Mouse (Mus musculus) kidney, adult 2 months (tissue): Measurements from ENCODE around the gene Eif3i. TPM values are rescaled to one million over a fixed set of nuclear protein-coding genes. Genes with fewer than 3 reads are reported as not detected.

Experiments
- DNase-seq: peaks from one replicate; pipeline ENCODE4 v3.0.0; 2021
- H3K27ac ChIP-seq: fragments of 200-500 bp; 2 replicates; pipeline ENCODE4 v1.5.1; 2012; ENCODE audit warnings: low read depth, low read length, control low read depth, inconsistent platforms; ENCODE audit not compliant: insufficient read depth
- H3K27me3 ChIP-seq: fragments of 200-500 bp; replicated peaks from 2 replicates; pipeline ENCODE4 v1.6.1; 2012; ENCODE audit warnings: mild to moderate bottlenecking, moderate library complexity, low read length, inconsistent platforms; ENCODE audit not compliant: control insufficient read depth, insufficient read depth
- H3K36me3 ChIP-seq: fragments of 200-500 bp; 2 replicates; pipeline ENCODE4 v1.6.1; 2012; ENCODE audit warnings: mild to moderate bottlenecking, moderate library complexity, low read length, inconsistent platforms; ENCODE audit not compliant: control insufficient read depth, insufficient read depth
- H3K4me1 ChIP-seq: fragments of 200-500 bp; 2 replicates; pipeline ENCODE4 v1.6.1; 2011; ENCODE audit warnings: low read length; ENCODE audit not compliant: control insufficient read depth, insufficient read depth
- H3K4me3 ChIP-seq: fragments of 200-500 bp; 2 replicates; pipeline ENCODE4 v1.5.1; 2011; ENCODE audit warnings: mild to moderate bottlenecking, low read depth, low read length, control low read depth; ENCODE audit not compliant: insufficient read depth
- CTCF ChIP-seq: fragments of 200-500 bp; conservative IDR thresholded peaks from 2 replicates; pipeline ENCODE4 v1.5.1; 2011; ENCODE audit warnings: low read depth, mild to moderate bottlenecking, control low read depth, low read length, moderate library complexity, mixed read lengths; ENCODE audit not compliant: insufficient read depth, insufficient read length
- POLR2A ChIP-seq: fragments of 200-500 bp; IDR thresholded peaks from one replicate; pipeline ENCODE4 v1.6.1; 2011; ENCODE audit warnings: low read depth, low read length, control low read depth
- WGBS: fragments of 180-500 bp; shearing (Covaris S2); methylation state at CpG from one replicate; pipeline ENCODE4 v1.1.7; 2018; 5-methylcytosine and 5-hydroxymethylcytosine counted together
- polyA plus RNA-seq: library from polyadenylated mRNA; depleted of rRNA; stranded (reverse); fragments of >200 nt; gene quantifications from 2 replicates; pipeline ENCODE4 v1.2.3, GENCODE M21; 2012; rRNA removed

Eif3i gene
- 311 TPM in 2 replicates for polyA plus RNA-seq

DNA sequence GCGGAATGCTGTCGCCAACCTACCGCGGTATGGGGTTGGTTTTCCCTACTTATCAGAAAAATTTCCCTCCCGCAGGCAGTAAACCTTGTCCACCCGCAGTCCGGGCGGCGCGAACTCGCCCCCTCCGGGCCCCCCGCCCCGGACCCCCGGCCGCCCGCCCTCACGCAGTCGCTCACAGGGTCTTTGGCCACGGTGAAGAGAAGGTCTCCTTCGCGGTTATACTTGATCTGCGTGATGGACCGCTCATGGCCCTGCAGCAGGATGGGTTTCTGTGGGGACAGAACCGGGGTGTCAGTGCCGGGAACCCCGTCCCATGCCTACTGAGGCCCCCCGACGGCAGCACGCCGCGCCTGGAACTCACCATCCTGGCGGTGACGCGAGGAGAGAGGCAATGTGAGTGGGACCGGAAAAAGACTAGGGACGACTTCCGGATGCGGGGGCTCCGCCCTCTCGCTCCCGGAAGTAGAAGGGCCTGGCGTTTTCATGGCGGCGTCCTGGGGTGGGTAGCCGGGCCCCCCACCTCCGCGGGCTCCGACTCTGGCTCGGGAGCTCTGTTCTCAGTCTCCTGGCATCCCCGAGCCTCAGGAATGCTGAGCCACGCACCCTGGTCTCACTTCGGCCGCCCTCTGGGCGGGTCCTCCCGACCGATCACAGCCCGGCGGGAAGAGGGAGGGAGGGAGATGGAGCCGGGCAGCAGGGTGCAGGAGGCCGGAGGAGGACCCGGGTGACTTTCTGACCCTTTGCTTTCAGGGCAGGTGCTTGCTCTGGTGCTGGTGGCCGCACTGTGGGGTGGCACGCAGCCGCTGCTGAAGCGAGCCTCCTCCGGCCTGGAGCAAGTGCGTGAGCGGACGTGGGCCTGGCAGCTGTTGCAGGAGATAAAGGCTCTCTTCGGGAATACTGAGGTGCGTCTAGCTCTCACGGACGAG, at the start of gene Eif3i, which contains the start of gene Tmem234:
Gene Eif3i (minus strand): TSS at position 416 of the 926 bp plus-strand sequence.
Gene Tmem234 (plus strand): TSS at position 436 of the 926 bp plus-strand sequence.
- H3K27me3 ChIP-seq = no peaks in the 10 kb centered on the region
- H3K4me3 ChIP-seq = peak within 1 kb of the TSS; percentile 90
- WGBS = under 1% methylated on average over 74 of the region's 74 CpGs
- DNase-seq = peak; percentile 91
- peaks cover 7% of the 10 kb centered on the region; the same call in 1 of the 2 replicates for H3K4me1 ChIP-seq
- peak within 1 kb of the TSS; percentile 54; the same call in 1 of the 2 replicates for H3K27ac ChIP-seq
- TF ChIP-seq CTCF (0 out of 2 replicates have a peak, but pooled peaks have one; percentile 3), POLR2A (peak; percentile 64)
- no peaks in the 10 kb centered on the region for H3K36me3 ChIP-seq

DNA sequence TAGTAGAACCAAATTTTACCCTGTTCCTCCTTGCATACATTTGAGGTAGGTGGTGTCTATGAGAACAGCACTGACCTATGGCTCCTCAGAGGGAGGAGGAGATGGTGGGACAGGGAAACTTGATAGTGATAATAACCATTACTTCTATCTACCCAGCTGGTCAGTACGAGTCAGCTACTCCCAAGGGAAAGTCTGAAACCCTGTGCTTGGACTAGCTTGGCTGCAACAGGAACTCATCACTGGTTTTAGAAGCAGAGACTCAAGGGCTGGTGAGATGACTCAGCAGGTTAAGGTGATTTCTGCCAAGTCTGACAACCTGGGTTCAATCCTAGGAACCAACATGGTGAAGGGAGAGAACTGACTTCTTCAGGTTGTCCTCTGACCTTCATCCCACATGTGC, 48.2 kb upstream of the Eif3i start:
- TF ChIP-seq CTCF = no peak
- TF ChIP-seq POLR2A = no peak
- Histone ChIP-seq H3K36me3 (peaks cover 15% of the 10 kb centered on the region), H3K27ac (no peak overlapping the region), H3K4me3 (no peak overlapping the region), H3K4me1 (peaks cover 4% of the 10 kb centered on the region; the same call in 1 of the 2 replicates), H3K27me3 (no peaks in the 10 kb centered on the region)
- no peak for DNase-seq
- 74% methylated on average over 1 of the region's 1 CpGs for WGBS

DNA sequence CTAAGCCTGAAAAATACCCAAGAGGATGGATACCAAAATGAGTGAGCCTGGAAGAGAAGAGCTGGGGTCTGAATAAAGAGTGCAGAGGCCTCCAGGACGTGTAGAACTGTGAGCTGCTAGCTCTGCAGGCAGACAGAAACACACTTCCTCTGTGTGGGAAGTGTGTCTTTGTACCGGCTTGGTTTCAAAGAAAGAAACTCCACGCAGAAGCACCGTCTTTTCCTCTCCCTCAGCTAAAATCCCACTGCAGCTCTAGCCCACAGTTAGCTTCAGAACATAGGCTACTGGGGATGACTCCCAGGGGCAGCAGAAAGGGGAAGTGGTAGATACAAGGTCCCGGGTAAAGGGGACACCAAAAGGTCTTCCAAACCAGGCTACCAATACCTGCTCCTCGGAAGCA, 44.8 kb upstream of the Eif3i start:
- Histone ChIP-seq H3K27ac (no peak overlapping the region), H3K27me3 (no peaks in the 10 kb centered on the region), H3K36me3 (peaks cover 4% of the 10 kb centered on the region), H3K4me3 (no peak overlapping the region), H3K4me1 (peaks cover 4% of the 10 kb centered on the region; the same call in 1 of the 2 replicates)
- WGBS = 87% methylated on average over 6 of the region's 6 CpGs
- TF ChIP-seq CTCF (no peak), POLR2A (no peak)
- DNase-seq = no peak

DNA sequence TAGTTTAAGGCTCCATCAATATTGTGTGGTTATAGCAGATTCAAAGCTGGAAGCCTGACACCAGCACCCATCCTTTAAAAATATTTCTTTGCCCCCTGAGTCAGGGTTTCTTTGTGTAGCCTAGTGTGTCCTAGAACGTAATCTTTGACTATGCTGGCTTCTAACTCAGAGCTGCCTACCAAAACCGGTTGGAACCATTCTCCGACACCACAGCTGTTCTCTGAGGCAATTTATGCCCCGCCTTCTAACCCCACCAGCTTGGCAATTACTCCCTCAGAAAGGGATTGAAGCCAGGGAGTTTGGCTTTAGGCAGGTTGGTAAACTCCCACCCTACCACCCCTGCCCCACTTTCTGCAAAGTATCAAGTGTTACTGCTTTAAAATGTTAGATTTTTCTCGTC, 41.3 kb upstream of the Eif3i start:
- Histone ChIP-seq H3K27me3 (no peaks in the 10 kb centered on the region), H3K36me3 (peaks cover 2% of the 10 kb centered on the region; the same call in 1 of the 2 replicates), H3K4me1 (peaks cover 7% of the 10 kb centered on the region; the same call in 1 of the 2 replicates), H3K4me3 (no peak overlapping the region), H3K27ac (peak overlapping the region; percentile 16)
- TF ChIP-seq CTCF (no peak), POLR2A (no peak)
- 24% methylated on average over 5 of the region's 5 CpGs for WGBS
- DNase-seq = peak; percentile 35

DNA sequence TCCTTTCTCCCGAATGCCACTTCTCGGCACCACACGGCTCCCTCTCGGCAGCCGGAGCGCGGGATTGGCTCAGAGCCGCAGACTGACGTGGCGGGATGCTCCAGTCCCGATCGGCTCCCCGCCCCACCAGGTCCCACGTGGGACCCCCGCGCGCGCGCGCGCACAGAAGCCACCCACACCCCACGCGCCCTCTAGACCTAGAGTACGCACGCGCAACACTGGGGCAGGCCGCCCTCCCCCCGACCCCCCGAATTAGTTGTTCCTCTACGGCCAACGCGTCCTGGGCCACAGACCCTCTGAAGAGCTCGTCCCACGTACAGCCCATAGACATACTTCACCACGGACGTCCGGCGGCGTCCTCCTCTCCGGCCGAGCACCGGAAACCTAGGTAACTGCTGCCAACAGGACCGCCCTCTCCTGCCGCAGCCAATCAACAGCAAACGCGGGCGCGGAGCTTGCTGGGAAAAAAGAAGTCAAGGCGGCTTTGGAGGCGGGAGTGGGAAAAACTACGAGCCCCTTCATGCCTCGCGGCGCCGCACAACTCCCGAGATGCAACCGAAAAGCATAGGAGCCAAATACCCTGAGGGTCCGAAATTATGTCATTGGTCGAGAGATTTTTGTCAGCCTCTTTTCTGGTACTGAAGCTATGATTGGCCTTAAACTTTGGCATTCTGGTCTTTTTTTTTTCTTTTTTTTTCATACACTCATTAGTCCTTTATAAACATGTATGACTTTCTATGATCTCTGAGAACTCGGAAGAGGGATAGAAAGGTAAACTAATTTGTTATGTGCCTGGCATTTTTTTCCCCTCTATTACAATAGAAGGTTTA, 40.4 kb upstream of the Eif3i start, which contains the start of gene Txlna:
Gene Txlna (minus strand): TSS at position 428 of the 830 bp plus-strand sequence.
- H3K4me1 ChIP-seq = peaks cover 7% of the 10 kb centered on the region; the same call in 1 of the 2 replicates
- under 1% methylated on average over 59 of the region's 60 CpGs for WGBS
- H3K36me3 ChIP-seq = peaks cover 2% of the 10 kb centered on the region; the same call in 1 of the 2 replicates
- H3K27ac ChIP-seq = peak within 1 kb of the TSS; percentile 94
- peak; percentile 99 for DNase-seq
- TF ChIP-seq CTCF (no peak), POLR2A (peak; percentile 41)
- no peaks in the 10 kb centered on the region for H3K27me3 ChIP-seq
- peak within 1 kb of the TSS; percentile 94 for H3K4me3 ChIP-seq

DNA sequence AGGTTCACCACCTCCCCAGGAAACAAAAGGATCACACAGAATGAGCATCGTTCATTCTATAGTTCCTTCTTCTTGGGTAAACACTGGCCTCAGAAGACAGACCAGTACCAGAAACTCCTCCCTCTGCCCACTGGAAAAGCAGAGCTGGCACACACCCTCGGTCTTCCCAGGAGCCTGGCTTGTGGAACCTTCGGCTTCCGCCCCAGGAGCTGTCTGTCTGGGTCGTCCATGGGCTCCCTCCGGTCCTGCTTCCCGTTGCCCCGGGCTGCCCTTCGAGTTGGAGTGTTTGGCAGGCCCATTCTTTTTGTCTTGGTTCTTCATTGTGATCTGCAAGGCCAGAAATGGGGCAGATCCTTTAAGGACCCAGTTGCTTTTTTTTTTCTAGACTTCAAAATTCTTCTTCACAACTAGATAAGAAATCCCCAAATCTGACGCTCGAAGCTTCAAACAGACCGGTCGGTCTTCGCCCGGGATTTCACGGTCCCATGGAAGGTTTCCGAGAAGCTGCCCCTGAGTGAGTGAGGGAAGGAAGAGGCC, 39.7 kb upstream of the Eif3i start:
- under 1% methylated on average over 17 of the region's 17 CpGs for WGBS
- DNase-seq = peak; percentile 55
- peaks cover 7% of the 10 kb centered on the region; the same call in 1 of the 2 replicates for H3K4me1 ChIP-seq
- no peaks in the 10 kb centered on the region for H3K27me3 ChIP-seq
- H3K36me3 ChIP-seq = peaks cover 2% of the 10 kb centered on the region; the same call in 1 of the 2 replicates
- peak overlapping the region; percentile 65 for H3K27ac ChIP-seq
- TF ChIP-seq POLR2A (no peak), CTCF (no peak)
- peak overlapping the region; percentile 94 for H3K4me3 ChIP-seq
